Mouse (Mus musculus) heart, postnatal 25 days (tissue): ENCODE measurements at regions not wholly inside any gene's neighbourhood (a gene's known extent, or its start where the extent isn't known, plus 50 kb on each side); places are given as distances from the start of the nearest gene placed in this dataset.

Experiments used
- DNase-seq: peaks from one replicate; pipeline ENCODE4 v3.0.0; 2022; ENCODE audit warnings: low spot score
- intact Hi-C: fragments of 180-260 bp; cut with DNase I; formaldehyde crosslinking; loops from one replicate; pipeline ENCODE4 v1.15.1; 2025

DNA sequence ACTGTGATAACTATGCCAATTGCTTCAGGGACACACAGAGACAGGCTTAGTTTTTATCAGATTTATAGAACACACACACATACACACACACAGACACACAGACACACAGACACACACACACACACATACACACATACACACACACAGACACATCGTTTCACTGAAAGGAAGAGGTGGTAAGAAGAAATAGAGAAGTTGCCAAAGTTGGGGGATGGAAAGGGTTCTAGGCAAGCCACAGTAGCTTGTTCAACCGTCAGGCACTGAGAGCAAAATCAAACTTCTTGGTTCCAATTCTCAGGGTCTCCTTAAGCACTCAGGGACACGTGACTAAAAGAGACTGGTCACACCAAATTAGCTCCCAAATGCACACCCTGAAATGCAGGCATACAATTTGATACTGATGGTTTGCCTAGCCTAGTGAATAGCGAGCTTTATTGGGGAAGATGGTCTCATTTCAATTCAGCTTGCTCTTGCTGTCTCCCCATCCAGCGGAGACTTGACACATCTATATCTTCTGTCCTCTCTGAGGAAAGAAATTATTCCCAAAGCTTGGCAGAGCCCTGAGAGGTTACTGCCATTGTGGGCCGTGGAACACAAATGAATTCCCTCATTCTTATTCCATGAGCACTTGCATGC lies 84.7 kb upstream of the Zfp366 start:
- intact Hi-C loops = no loop called here

DNA sequence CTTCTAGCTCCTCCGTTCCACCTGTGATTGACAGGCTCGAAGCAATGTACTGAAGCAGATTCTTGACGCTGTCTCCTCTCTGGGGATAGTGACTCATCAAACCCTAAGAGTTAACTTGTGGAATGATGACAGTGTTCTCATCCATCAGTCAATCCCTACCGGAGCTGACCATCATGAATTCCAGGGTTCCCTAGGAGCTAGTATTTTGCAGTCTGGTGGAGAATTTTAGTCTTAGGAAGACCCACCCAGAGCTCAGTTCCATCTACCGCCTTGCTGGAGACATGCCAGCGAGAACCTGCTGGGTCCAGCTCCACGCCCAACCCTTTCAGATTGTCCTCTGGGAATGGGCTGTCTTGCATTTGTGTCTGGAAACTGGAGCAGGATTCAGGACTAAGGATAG lies 85.4 kb upstream of the Zfp366 start:
- intact Hi-C loops = no loop called here
- no peak for DNase-seq

More for the DNA sequence above, 84.7 kb upstream of the Zfp366 start:
- DNase-seq = no peak

DNA sequence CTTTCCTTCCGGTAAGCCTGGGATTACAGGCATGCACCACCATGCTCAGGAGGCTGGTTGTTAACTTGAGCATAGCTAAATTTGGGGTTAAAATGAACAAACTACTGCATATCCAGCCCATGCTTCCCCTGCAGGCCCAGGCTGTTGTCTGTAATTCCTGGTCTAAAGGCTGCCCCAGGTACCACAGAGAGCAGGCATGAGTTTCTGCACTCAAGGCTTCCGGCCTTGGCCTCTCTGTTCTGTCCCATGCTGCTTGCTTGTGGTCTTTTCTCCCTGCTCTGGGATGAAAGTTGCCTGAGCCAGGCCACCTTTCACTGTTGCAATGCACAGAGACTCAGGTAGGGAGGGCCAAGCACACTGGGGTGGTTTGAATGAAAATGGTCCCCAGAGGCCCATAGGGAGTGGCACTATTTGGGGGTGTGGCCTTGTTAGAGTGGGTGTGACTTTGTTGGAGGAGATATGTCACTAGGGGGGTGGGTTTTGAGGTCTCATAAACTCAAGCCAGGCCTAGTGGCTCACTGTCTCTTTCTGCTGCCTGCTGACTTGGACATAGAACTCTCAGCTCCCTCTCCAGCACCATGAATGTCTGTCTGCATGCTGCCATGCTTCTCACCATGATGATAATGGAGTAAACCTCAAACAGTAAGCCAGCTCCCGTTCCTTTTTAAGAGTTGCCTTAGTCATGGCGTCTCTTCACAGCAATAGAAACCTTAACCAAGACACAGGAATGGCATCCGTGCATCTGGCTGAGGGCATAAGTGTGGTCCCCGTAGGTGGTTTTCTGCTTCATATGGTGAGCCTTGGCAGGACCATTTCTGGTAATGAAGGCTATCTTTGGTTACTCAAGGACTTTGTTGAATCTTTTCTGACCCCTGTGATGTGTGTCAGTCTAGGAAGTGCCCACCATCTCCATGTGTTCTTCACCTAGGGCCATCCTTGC lies 86.7 kb upstream of the Zfp366 start:
- no peak for DNase-seq
- intact Hi-C loops = no loop called here

DNA sequence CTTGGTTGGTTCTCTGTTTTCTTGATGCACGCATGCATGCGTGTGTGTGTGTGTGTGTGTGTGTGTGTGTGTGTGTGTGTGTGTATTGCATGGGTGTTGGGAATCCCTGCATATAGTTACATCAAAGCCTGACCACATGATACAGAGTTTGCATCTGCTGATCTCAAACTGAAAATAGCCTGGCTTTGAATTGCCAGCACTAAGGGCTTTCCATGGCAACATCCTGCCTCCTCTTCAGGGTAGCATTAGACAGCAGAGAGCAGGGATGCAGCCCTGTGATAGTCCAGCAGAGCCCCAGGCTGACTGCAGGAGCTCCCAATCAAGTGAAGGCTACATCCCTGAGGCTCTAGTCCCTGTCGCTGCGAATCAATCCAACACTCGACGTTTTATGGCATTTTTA lies 87.8 kb upstream of the Zfp366 start:
- intact Hi-C loops = no loop called here
- no peak for DNase-seq

DNA sequence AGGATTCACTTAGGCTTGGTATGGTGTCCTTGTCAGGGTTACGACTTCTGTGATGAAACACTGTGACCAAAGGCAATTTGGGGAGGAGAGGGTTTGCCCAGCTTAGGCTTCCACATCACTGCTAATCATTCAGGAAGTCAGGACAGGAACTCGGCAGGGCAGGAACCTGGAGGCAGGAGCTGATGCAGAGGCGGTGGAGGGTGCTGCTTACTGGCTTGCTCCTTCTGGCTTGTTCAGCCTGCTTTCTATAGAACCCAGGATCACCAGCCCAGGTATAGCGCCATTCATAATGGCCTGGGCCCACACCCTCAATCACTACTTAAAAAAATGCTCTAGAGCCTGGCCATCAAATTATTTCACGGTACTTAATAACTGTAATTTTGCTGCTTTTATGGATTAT lies 89.6 kb upstream of the Zfp366 start:
- DNase-seq = no peak
- intact Hi-C loops = no loop called here

DNA sequence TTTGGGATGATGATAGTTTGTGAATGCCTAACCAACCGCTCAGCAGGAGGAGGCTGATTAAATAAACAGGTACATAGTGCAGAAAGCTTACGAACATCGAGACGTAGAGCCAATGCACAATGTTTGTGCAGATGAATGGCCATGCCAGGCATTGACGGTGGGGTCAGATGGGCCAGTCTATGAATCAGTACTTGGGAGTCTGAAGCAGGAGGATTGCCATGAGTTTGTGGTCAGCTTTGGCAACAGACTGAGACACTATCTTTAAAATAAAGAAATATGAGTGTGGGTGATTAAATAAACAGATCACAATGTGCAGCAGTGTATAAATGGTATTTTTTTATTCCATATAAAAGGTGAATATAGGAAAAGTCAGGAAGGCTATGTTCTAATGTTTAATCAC lies 90.4 kb upstream of the Zfp366 start:
- no peak for DNase-seq
- intact Hi-C loops = loop anchor here (5.0 kb wide), 2 partner anchors 77 to 167 kb away; partner anchors contain the start of gene Tnpo1

DNA sequence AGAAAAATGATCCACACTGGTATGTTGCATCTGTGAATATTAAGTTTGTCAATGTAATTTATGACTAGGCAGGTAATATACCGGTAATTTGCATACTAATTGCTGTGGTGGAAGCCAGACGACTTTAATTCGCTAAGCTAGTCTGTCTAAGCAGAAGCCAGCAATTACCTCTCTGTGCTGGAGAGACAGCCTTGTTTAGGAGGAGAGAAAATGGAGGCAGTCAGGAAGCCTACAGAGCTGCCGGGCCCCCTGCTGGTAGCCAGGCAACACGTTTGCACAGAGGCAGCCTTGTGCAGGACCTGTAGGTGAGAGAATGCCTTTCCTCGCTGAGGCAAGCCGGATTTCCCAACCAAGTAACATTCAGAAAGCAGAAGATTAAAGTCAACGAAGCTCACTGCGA lies 91.4 kb upstream of the Zfp366 start:
- DNase-seq = peak; percentile 45
- intact Hi-C loops = loop anchor here (1.0 to 5.0 kb wide), 3 partner anchors 76 to 225 kb away; partner anchors contain the start of gene Tnpo1

DNA sequence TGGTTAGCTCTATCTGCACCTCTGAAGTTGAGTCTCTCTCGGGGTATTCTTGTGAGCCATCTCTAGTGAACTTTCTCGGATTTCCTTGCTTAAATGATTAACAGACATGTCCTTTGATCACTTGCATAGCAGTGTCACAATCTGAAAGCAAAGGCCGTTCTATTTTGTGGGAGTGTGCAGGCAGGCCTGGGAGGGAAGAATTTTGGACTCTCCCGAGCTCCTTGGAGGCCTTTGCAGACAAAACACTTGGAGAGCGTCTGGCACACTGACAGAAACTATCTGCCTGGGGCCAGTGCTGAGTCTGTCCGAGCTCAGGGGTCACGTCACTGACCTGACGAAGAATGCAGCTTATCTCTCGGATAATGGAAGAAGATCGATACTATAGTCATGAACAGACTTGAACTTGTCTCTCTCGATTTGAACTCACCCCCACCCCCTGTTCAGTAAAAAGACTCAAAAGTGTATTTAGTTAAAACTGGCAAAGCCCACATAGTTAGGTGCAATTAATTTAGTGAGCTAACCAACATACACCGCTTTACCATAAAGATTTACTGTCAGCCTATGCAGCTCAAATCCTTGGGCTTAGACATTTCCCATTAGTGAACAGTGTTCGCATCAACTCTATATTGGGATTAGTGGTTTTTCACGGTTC lies 92.2 kb upstream of the Zfp366 start:
- no peak for DNase-seq
- intact Hi-C loops = loop anchor here (5.0 kb wide), 2 partner anchors 75 to 165 kb away; partner anchors contain the start of gene Tnpo1

DNA sequence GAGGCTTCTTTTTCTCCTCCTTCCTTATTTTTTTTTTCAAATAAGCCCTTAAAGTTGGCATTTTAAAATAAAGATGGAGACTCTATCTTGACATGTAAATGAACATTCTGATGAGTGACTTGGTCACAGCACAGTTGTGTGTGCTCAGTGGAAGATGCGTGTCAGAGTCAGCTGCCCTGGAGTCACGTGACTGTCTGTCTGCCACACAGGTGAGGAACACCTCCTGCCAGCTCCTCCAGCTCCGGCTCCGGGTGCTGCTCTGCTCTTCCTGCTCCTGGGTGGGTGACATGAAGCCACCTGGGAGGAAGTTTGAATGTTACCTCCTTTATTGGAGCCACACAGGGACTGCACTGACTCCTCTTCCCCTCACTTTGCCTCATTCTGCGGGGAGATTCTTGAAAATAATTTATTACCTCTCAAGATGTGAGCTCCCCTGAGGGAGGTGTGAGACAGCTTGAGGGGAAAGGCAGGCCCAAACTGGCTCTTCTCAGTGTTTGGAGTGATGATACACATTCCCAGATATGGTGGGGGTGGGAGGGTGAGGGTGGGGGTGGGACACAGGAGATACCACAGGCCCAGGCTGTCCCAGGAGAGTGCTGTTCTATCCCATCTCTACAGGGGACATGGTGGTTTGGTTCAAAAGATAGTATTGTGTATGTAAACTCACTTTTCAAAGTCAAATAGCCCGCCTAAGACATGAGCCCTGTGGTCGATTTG lies 92.9 kb upstream of the Zfp366 start:
- intact Hi-C loops = loop anchor here (5.0 kb wide), 2 partner anchors 74 to 164 kb away; partner anchors contain the start of gene Tnpo1
- no peak for DNase-seq

DNA sequence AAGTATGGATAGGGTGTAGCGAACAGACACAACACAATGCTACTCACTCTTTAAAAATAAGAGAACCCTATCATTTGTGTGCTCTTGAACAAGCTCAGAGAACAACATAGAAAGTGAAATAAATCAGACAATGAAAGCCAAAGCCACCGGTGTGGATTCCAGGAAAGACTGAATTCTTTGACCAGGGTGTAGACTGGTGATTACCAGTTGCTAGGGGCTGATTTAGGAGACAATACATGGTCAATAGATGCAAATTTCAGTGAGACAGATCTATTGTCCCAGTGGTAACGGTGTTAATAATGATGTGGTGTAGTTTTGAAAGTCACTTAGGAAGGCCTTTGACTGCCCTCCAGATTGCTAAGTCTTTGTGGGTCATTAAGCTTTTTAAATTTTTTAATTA lies 94.3 kb upstream of the Zfp366 start:
- DNase-seq = no peak
- intact Hi-C loops = loop anchor here (5.0 kb wide), 2 partner anchors 73 to 163 kb away; partner anchors contain the start of gene Tnpo1

DNA sequence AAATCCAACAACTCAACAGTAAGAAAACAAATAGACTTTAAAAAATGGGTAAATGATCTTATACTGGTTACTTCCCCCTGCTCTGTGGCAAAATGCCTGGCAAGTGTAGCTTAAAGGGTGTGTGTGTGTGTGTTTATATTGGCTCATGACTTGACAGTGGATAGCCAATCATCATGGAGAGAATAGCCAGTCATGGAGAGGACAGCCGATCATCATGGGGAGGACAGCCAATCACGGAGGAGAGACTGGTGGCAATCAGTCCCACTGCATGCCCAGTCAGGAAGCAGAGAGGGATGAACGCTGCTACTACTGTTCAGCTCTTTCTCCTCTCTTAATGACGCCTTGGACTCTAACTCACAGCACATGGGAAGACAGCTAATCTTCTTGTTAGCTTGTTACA lies 96.3 kb upstream of the Zfp366 start:
- no peak for DNase-seq
- intact Hi-C loops = no loop called here

DNA sequence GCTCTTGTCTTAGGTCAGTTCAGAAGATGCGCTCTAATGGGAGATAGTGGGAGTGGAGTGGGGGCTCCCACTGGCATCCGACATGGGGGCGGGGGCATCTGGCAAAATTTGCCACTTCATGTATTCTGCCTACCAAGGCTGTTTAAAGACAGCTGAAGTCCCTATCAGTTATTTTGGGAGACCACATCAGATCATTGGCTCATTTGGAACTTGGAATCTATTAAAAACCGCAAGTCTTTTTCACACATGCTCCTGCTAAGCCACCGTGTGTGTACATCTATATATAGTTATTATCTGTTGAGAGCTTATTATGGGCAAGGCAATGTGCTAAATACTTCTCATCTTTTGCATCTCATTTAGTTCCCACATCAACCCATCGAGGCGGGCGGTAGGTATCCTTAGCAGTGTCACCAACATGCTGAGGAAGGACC lies 95.0 kb upstream of the 1700024P04Rik start:
- intact Hi-C loops = no loop called here
- DNase-seq = no peak

DNA sequence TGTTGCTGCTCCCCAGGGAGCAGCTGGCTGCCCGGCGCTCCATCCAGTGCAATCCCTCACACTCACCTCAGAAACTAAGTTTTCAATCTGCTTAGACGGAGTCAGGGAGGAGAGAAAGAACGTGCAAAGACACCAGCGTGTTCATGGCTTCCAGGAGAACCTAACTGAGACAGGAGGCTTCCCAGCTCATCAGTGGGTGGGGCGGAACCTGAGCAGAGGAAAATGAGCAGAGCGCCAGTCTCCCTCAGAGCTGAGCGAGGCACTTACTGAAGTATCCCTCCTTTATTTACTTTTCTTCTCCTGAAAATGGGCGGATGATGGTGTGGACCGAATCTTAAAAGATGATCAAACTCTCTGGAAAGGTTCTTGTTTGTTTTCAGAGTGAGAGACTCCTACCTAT lies 94.3 kb upstream of the 1700024P04Rik start:
- DNase-seq = no peak
- intact Hi-C loops = no loop called here

DNA sequence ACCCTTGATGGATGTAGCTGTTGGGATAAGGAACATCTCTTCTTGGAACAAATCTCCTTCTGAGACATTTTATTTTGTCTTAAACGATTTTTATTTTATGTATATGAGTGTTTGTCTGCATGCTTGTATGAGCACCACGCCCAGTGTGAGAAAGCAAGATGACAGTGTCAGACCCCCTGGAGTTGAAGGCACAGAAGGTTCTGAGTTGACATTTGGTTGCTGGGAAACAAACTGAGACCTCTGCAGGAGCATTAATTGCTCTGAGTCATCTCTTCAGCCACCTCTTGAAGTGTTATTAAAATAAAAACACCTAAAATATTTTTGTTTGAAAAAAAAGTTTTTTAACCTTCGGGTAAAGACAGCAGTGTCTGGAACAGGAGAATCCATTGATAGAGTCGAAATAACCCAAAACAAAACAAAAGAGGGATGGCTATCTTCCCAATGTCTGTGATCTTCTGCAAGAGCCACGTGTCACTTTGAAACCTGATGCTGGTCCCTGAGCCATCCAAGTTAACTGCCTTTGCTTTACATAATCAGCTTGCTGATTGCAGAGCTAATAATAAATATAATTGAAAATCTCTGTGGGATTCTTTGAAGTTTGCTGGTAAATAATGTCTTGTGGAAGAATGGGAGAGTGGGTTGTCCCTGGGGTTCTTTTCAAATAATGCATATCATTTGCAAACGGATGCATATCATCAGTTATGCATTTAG lies 92.8 kb upstream of the 1700024P04Rik start:
- intact Hi-C loops = no loop called here
- DNase-seq = no peak

DNA sequence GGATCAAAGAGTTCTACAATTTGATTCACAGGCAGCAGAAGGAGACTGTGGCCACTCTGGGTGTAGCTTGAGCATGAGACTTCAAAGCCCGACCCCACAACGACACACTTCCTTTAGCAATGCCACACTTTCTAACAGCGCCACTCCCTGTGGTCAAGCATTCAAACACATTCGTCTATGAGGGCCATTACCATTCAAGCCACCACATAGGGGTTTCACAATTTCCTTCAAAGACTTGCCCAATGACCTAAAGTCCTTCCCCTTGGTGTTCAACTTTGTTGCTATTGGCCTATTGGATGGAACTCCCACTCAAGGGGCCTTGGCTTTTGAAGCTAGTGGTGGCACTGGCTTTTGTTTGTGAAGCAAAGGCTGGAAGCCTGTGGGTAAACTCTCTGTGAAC lies 91.1 kb upstream of the 1700024P04Rik start:
- no peak for DNase-seq
- intact Hi-C loops = no loop called here

DNA sequence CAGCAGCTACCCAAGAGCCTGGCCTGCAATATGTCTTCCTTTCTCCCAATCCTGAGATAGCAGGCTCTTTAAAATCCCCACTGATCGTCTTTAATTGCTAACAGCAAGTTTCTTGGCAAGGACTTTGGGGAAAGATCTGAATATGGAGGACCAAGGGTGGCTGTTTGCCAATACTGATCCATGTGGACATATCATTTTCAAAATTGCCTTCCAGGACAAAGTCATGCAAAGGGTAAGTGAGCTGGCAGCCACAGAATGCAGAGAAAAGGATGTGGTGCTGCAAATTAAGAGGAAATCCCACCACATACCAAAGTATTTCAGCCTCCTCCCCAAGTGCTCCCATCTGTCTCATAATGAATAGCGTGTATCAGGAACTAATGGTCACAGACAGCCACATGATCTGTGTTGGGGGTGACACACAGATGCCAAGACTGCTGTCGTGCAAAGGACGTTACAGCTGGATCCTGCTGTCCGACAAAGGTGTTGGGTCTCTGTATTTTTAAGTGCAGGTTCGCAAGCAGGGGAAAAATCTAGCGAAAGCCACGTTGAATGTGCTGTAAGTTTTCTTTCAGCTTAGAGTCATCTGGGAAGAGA lies 87.6 kb upstream of the 1700024P04Rik start:
- intact Hi-C loops = no loop called here
- no peak for DNase-seq

DNA sequence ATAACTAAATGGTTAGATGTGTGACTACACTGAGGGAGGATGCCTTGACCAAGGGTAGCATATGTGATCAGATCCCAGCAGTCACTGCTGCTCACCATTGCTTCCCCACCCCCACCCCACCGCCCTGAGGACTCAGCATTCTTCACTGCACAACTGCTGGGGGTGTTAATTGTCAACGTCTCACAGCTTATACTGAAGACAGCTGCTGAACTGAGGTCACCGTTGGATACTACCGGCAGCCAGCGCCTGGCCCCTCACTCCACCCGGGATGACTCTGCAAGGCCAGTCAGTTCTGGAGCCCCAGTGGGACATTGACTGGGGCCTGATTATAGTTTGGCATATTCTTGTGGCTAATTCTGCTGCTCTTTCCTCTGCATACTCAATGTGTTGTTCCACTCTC lies 87.0 kb upstream of the 1700024P04Rik start:
- intact Hi-C loops = no loop called here
- peak; percentile 60 for DNase-seq

DNA sequence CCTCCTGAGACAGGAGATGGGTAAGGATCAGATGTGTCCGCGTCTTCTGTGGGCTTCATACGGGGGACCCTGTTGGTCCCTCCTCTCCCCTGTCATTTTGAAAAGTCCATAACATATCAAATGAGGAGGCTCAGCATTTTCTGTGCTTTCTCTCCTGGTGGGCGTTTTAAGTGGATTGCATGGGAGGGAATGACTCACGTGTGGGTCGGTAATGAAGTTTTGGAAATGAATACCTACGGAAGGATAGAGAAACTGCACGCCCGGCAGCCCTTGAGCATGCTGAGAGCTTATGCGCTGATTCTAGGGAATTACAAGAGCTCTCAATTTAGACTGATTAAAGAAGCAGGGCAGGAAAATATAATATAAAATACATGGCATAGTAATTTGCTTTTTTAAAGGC lies 85.4 kb upstream of the 1700024P04Rik start:
- intact Hi-C loops = no loop called here

DNA sequence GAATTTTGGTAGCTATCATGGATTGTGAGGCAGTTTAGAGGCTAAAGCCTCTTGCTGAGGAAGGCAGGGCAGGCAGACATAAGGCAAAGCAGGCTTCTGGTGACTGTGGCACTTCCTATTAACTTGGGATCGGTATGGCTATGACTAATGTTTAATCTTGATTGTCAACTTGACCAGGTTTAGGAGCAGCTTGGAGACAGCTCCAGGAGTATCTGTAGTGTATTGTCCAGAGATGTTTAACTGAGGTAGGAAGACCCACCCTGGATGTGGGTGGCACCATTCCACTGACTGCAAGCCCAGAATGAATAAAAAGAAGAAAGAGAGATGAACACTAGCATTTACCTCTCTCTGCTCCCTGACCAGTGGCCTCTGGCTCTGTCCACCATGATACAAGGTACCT lies 83.1 kb upstream of the 1700024P04Rik start:
- intact Hi-C loops = no loop called here
- DNase-seq = no peak

More for the DNA sequence above, 85.4 kb upstream of the 1700024P04Rik start:
- no peak for DNase-seq
